Mouse (Mus musculus) midbrain, embryonic 10.5 days (tissue): ENCODE measurements around the gene Pxmp2. TPM values are rescaled to one million over a fixed set of nuclear protein-coding genes. Genes with fewer than 3 reads are reported as not detected.

Source experiments
- DNase-seq: peaks from one replicate; pipeline ENCODE4 v3.0.0-alpha.2; 2017; ENCODE audit warnings: low spot score
- H3K27ac ChIP-seq: fragments of 300-500 bp; sonication (generic); replicated peaks from 2 replicates; pipeline ENCODE4 v1.5.1; 2016; ENCODE audit warnings: mild to moderate bottlenecking
- H3K27me3 ChIP-seq: fragments of 300-500 bp; sonication (generic); 2 replicates; pipeline ENCODE4 v1.6.1; 2016; ENCODE audit warnings: low read depth, mild to moderate bottlenecking; ENCODE audit not compliant: poor library complexity, severe bottlenecking
- H3K36me3 ChIP-seq: fragments of 300-500 bp; sonication (generic); 2 replicates; pipeline ENCODE4 v1.6.1; 2016; ENCODE audit warnings: mild to moderate bottlenecking, moderate library complexity
- H3K4me1 ChIP-seq: fragments of 300-500 bp; sonication (generic); 2 replicates; pipeline ENCODE4 v1.6.1; 2016
- H3K4me3 ChIP-seq: fragments of 300-500 bp; sonication (generic); 2 replicates; pipeline ENCODE4 v1.5.1; 2016; ENCODE audit warnings: mild to moderate bottlenecking, moderate library complexity
- H3K9me3 ChIP-seq: fragments of 300-500 bp; sonication (generic); replicated peaks from 2 replicates; pipeline ENCODE4 v1.6.1; 2016; ENCODE audit warnings: mild to moderate bottlenecking
- WGBS: fragments of 180-500 bp; shearing (Covaris S2); methylation state at CpG from one replicate; pipeline ENCODE4 v1.1.7; 2016; 5-methylcytosine and 5-hydroxymethylcytosine counted together
- polyA plus RNA-seq: library from polyadenylated mRNA; unstranded; fragments of >200 nt; fragmentation: Nextera tagmentation; extraction: Ambion mirVana; gene quantifications from 2 replicates; pipeline ENCODE4 v1.2.1, GENCODE M21; 2016

Pxmp2 gene
- polyA plus RNA-seq, result 14.8 and 14.9 TPM in 2 replicates

DNA sequence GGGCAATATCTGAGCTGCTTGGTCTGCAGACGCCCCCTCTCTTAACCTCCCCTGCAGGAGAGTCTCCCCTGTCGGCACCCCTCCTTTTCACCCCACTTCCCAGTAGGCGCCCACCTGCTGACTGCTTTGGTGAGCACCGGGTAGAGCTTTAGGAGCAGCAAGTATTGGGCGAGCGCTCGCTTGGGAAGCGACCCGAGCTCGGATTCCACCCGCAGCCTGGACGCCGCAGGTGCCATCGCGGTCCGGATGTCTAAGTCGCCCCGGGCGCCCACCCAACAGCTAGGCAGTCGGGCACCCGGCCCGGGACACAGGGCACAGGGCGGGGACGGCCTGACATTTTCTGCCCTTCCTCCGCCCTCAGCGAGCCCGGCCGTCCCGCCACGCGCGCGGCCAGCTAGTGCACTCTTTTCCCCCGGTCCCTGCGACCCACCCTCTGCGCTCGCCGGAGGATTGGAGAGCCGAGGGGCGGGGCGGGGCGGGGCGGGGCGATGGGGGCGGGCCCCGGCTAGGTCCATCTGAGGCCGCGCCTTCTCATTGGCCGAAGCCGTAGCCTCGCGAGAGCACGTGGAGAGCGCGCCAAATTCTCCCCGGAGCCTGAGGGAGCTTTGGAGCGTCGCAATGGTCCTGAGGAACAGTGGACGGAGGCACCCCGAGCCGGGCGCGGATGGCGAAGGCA lies at the start of gene Pxmp2, which contains the start of gene Pole:
Pxmp2 (minus strand) TSS at position 417 of the 676 bp plus-strand sequence.
Pole (plus strand) TSS at position 537 of the 676 bp plus-strand sequence.
- peaks cover 22% of the 10 kb centered on the region for H3K36me3 ChIP-seq
- H3K27me3 ChIP-seq, result peaks cover 24% of the 10 kb centered on the region
- DNase-seq, result peak; percentile 95
- H3K9me3 ChIP-seq, result no peaks in the 10 kb centered on the region
- peak within 1 kb of the TSS; percentile 82 for H3K4me3 ChIP-seq
- peak within 1 kb of the TSS; percentile 93 for H3K27ac ChIP-seq
- 0% methylated on average over 64 of the region's 64 CpGs for WGBS
- peaks cover 22% of the 10 kb centered on the region for H3K4me1 ChIP-seq

DNA sequence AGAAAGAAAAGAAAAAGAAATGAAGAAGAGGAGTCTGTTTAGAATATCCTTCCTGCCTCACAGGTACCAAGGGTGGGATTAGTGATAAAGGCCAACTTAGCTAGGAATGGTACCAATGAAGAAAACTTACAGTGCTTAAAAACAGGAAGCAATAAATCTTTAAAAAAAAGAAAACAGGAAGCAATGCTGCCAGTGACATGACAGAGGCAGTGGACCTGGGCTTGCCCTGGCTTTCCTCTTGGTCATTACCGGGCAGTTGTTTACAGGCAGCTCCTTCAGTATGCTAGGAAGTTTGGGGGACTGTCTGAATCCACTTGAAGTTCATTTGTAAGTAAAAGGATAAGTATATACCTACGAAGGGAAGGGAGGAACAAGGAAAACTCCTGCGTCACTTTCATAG lies 44.5 kb upstream of the Pxmp2 start:
- Histone ChIP-seq H3K27ac (no peak overlapping the region), H3K4me3 (no peak overlapping the region), H3K4me1 (no peaks in the 10 kb centered on the region), H3K9me3 (no peaks in the 10 kb centered on the region), H3K27me3 (no peaks in the 10 kb centered on the region), H3K36me3 (peaks cover 96% of the 10 kb centered on the region)
- no peak for DNase-seq
- 90% methylated on average over 3 of the region's 3 CpGs for WGBS

DNA sequence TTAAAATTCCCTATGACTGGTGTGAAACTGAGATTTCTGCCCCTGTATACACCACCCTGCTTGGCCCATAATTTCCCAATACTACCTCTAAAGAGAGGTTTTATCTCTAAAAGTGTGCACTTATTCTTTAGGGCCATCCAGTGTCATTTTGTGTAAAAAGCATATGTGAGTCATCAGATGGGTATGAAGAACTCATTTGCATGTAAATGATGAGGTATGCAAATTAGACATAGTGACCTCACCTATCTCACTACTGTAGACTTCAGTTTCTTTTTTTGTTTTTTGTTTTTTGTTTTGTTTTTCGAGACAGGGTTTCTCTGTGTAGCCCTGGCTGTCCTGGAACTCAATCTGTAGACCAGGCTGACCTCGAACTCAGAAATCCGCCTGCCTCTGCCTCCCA lies 27.1 kb upstream of the Pxmp2 start:
- DNase-seq, result no peak
- Histone ChIP-seq H3K27me3 (no peaks in the 10 kb centered on the region), H3K9me3 (no peaks in the 10 kb centered on the region), H3K4me3 (no peak overlapping the region), H3K36me3 (peaks cover 95% of the 10 kb centered on the region), H3K4me1 (no peaks in the 10 kb centered on the region), H3K27ac (no peak overlapping the region)
- WGBS, result 90% methylated on average over 3 of the region's 3 CpGs

DNA sequence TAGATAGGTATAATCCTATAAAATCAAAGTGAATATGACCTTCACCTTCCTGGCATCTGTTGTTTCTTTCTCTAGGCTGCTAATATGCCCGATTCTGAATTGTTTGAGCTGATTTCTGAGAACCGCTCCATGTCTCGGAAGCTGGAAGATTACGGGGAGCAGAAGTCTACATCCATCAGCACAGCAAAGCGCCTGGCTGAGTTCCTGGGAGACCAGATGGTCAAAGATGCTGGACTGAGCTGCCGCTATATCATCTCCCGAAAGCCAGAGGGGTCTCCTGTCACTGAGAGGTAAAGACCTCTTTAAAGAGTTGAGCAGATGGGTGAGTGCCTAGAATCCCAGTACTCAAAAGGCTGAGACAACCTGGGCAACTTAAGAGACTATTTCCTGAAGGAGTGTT lies 22.9 kb upstream of the Pxmp2 start:
- DNase-seq, result no peak
- H3K27ac ChIP-seq, result no peak overlapping the region
- no peaks in the 10 kb centered on the region for H3K9me3 ChIP-seq
- no peak overlapping the region for H3K4me3 ChIP-seq
- H3K4me1 ChIP-seq, result no peaks in the 10 kb centered on the region
- H3K36me3 ChIP-seq, result peaks cover 100% of the 10 kb centered on the region
- no peaks in the 10 kb centered on the region for H3K27me3 ChIP-seq
- WGBS, result 97% methylated on average over 7 of the region's 7 CpGs

DNA sequence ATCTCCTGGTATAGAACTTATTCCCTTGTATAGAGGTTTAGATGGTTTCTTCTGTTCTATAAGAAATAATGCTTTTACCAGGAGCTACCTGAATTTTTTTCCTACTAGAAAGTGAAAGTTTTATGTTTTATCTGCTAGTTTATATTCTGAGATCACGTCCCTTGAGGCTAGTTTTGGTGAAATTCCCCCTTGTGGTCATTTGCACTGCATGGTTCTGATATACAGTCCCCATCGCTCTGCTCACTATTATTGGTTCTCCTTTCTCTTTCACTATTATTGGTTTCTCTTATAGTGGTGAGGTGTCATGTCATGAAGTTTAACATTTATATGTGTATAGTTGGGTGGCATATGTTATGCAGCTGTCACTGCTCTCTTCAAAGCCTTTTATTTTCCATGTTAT lies 14.6 kb upstream of the Pxmp2 start:
- Histone ChIP-seq H3K4me3 (no peak overlapping the region), H3K4me1 (no peaks in the 10 kb centered on the region), H3K9me3 (no peaks in the 10 kb centered on the region), H3K36me3 (peaks cover 100% of the 10 kb centered on the region), H3K27ac (no peak overlapping the region), H3K27me3 (no peaks in the 10 kb centered on the region)
- DNase-seq, result no peak
- 97% methylated on average over 2 of the region's 2 CpGs for WGBS

DNA sequence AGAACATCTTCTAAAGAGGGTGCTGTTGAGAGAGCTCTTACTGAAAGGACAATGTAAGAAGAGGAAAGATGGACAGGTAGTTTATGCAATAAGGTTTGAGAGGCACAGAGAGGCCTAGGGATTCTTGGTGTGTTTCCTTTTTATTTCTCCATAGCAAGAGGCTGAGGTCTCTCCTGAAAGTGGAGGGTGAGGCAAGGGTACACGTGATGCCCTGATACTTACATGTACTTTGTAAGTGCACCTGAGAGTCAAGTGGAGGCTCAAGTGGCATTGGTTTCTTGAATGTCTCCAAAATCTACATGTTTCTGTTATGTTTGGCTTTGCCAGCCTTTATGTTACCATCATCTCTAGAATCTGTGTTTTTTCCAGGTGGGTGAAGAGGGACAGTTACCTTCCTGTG lies 10.7 kb upstream of the Pxmp2 start:
- H3K36me3 ChIP-seq, result peaks cover 99% of the 10 kb centered on the region
- no peaks in the 10 kb centered on the region for H3K9me3 ChIP-seq
- H3K27me3 ChIP-seq, result no peaks in the 10 kb centered on the region
- no peaks in the 10 kb centered on the region for H3K4me1 ChIP-seq
- H3K27ac ChIP-seq, result no peak overlapping the region
- no peak overlapping the region for H3K4me3 ChIP-seq
- 96% methylated on average over 1 of the region's 1 CpGs for WGBS
- DNase-seq, result no peak

DNA sequence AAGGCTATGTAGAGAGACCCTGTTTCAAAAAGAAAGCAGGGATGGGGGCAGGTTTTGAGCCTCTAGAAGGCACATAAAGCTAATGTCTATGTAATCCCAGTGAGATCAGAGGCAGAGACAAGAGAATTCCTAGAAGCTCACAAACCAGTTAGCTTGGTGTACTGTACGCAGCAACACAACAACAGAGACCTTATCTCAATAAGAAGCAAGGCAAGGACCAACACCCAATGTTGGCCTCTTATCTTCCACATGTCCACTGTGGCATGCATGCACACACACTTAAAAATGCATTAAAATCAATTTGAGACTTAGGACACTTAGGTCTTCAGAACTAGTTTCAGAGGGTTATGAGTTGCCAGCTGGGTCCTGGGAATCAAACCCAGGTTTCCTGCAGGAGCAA lies 5.7 kb upstream of the Pxmp2 start:
- peaks cover 11% of the 10 kb centered on the region for H3K4me1 ChIP-seq
- no peaks in the 10 kb centered on the region for H3K9me3 ChIP-seq
- H3K4me3 ChIP-seq, result no peak overlapping the region
- no peaks in the 10 kb centered on the region for H3K27me3 ChIP-seq
- H3K36me3 ChIP-seq, result peaks cover 78% of the 10 kb centered on the region
- 86% methylated on average over 1 of the region's 1 CpGs for WGBS
- no peak overlapping the region for H3K27ac ChIP-seq
- no peak for DNase-seq

DNA sequence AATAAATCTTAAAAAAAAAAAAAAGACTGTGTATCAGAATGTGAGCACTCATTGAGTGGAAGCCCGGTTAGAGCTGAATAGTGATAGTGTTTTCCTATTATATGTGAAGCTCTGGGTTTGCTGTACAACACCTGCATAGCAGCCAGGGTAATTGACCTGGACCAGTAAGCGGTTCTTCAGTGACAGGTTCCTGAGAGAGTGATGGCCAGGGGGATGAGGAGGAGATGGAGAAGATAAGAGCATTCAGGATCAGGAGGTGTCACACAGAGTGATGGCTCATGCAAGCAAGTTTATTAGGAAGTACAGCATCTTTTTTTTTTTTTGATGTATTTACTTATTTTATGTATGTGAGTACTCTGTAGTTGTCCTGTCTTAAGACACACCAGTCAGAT lies 1.1 kb upstream of the Pxmp2 start:
- Histone ChIP-seq H3K4me1 (peaks cover 22% of the 10 kb centered on the region), H3K4me3 (peak overlapping the region; percentile 82), H3K27me3 (peaks cover 24% of the 10 kb centered on the region), H3K27ac (no peak overlapping the region), H3K9me3 (no peaks in the 10 kb centered on the region), H3K36me3 (peaks cover 34% of the 10 kb centered on the region)
- whole genome bisulfite sequencing, result 76% methylated on average over 2 of the region's 2 CpGs
- DNase-seq, result no peak

DNA sequence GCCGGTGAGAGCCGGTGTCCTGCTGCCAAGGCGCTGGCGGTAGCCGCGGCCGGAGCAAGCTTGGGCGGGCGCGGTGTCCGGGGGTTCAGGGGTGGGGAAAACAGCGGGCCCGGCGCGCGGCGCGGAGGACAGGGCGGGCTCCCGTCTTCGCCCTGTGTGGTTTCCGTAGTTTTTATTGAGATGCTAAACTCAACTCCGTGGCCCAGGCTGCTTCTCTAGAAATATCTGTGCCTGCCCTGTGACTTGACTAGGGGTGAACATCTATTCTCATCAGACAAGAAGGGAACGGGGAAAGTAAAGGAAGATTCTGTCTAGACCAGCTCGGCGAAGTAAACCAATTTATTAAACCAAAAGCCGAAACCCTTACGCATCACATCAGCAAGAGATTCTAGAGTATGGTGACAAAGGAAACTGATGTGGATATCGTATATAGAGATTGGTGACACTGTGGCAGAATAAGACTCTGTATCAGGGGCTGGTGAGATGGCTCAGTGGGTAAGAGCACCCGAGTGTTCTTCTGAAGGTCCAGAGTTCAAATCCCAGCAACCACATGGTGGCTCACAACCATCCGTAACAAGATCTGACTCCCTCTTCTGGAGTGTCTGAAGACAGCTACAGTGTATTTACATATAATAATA lies 579 bp upstream of the Pxmp2 start:
- H3K27ac ChIP-seq, result peak overlapping the region; percentile 93
- WGBS, result 5% methylated on average over 31 of the region's 31 CpGs
- H3K9me3 ChIP-seq, result no peaks in the 10 kb centered on the region

DNA sequence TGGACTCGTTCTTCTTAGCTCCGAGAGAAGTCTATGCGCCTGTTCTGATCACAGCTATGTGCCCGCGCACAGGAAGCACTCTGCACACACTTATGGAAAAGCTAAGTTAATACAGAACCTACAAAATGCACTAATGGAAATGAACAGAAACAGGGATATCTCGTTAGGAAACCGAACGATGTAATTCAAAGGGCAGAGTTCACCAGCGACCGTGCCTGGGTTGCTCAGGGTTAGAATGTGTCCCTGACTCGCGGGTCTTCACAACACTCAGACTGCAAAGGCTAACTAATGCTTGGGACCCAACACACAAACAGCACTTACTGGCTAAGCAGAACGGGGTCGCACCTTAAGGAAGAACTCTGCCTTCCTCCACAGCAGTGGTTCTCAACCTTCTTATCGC lies 830 bp downstream of the Pxmp2 start:
- Histone ChIP-seq H3K36me3 (peaks cover 14% of the 10 kb centered on the region), H3K9me3 (no peaks in the 10 kb centered on the region), H3K4me3 (peak overlapping the region; percentile 82), H3K4me1 (peaks cover 22% of the 10 kb centered on the region), H3K27ac (no peak overlapping the region), H3K27me3 (peaks cover 24% of the 10 kb centered on the region)
- DNase-seq, result peak; percentile 19
- 13% methylated on average over 15 of the region's 15 CpGs for WGBS

More for the DNA sequence above, 579 bp upstream of the Pxmp2 start:
- peaks cover 22% of the 10 kb centered on the region for H3K4me1 ChIP-seq
- no peak for DNase-seq
- H3K36me3 ChIP-seq, result peaks cover 28% of the 10 kb centered on the region
- H3K4me3 ChIP-seq, result peak overlapping the region; percentile 82
- peaks cover 24% of the 10 kb centered on the region for H3K27me3 ChIP-seq

DNA sequence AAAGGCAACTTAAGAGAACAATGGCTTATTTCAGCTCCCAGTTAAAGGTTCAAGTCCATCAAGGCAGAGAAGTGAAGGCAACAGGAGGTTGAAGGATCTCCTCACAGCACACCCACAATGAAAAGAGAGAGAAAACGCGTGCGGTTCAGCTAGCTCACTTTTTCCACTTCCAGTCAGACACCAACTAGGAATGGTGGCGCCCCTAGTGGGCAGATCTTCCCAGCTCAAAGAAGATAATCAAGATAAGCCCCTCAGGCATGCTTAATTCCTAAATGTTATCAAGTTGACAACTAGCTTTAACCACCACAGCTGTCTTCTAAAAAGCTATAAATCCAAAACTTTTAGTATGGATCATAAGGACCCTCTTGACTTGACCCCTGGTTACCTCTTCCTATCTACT lies 1.4 kb downstream of the Pxmp2 start:
- Histone ChIP-seq H3K27ac (no peak overlapping the region), H3K4me1 (peaks cover 22% of the 10 kb centered on the region), H3K4me3 (peak overlapping the region; percentile 82; the same call in 1 of the 2 replicates), H3K27me3 (peaks cover 24% of the 10 kb centered on the region), H3K9me3 (no peaks in the 10 kb centered on the region), H3K36me3 (peaks cover 8% of the 10 kb centered on the region)
- 14% methylated on average over 4 of the region's 4 CpGs for WGBS
- DNase-seq, result peak; percentile 59

DNA sequence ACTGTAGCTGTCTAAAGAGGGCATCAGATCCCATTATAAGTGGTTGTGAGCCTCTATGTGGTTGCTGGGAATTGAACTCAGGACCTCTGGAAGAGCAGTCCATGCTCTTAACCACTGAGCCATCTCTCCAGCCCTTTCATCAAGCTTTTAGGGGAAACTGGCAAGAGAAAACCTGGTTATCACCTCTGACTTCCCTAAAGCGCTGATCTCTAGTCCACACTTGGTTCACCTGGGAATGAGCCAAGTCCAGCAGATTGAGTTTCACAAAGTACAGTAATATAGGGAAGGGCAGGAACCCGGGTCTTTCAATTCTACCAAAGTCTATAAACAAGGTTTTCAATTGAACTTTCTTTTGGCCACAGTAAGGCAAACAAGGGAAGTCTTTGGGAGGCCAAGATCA lies 4.0 kb downstream of the Pxmp2 start:
- Histone ChIP-seq H3K27ac (no peak overlapping the region), H3K9me3 (no peaks in the 10 kb centered on the region), H3K27me3 (peaks cover 24% of the 10 kb centered on the region), H3K36me3 (no peaks in the 10 kb centered on the region), H3K4me3 (no peak overlapping the region), H3K4me1 (peaks cover 14% of the 10 kb centered on the region)
- 87% methylated on average over 2 of the region's 2 CpGs for WGBS
- DNase-seq, result no peak

DNA sequence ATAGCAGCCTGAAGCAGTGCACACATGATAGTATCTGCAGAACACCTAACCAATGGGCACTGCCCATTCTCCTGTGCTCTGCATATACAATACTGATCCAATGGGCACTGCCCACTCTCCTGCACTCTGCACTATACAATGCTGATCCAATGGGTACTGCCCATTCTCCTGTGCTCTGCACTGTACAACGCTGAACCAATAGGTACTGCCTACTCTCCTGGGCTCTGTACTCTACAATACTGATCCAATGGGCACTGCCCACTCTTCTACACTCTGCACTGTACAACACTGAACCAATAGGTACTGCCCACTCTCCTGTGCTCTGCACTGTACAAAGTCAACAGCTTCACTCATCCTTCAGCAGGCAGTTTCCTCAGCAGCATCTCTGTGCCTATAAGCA lies 9.1 kb downstream of the Pxmp2 start:
- Histone ChIP-seq H3K4me3 (no peak overlapping the region), H3K27ac (no peak overlapping the region), H3K27me3 (no peaks in the 10 kb centered on the region), H3K4me1 (no peaks in the 10 kb centered on the region), H3K9me3 (no peaks in the 10 kb centered on the region), H3K36me3 (no peaks in the 10 kb centered on the region)
- whole genome bisulfite sequencing, result 90% methylated on average over 1 of the region's 1 CpGs
- DNase-seq, result no peak
